Mouse (Mus musculus): Measurements from ENCODE around the gene Hnf4a. TPM values are rescaled to one million over a fixed set of nuclear protein-coding genes. Genes with fewer than 3 reads are reported as not detected.

The Hnf4a gene
- polyA plus RNA-seq, 1 experiment from 2014 or later = not detected

GRCm38 (mm10) chr2:163472466-163472851 is 34.1 kb upstream of the Hnf4a start, which contains the start of gene Fitm2:
TSS of gene Fitm2 (minus strand) at chr2:163472629.
- peak; percentile 92 for ATAC-seq (ENCODE audit: insufficient number of reproducible peaks, low FRiP score, low TSS enrichment, low read depth)

GRCm38 (mm10) chr2:163480191-163480825 is 26.3 kb upstream of the Hnf4a start:
- ATAC-seq (ENCODE audit: insufficient number of reproducible peaks, low FRiP score, low TSS enrichment, low read depth) (no peak), DNase-seq (ENCODE audit: low spot score) (peak; percentile 45)
- no peak overlapping the region for H3K4me2 ChIP-seq (ENCODE audit: low read depth, severe bottlenecking)
- H3K27ac ChIP-seq (replicated peaks; ENCODE audit: low read depth, low read length) = no peak overlapping the region
- no peaks in the 10 kb centered on the region for H3K9me3 ChIP-seq (ENCODE audit: control insufficient read depth, low read length)
- H3K9ac ChIP-seq (ENCODE audit: low read length) = no peak overlapping the region
- H3K4me3 ChIP-seq (ENCODE audit: low read depth, low read length) = no peak overlapping the region
- H3K27me3 ChIP-seq (ENCODE audit: control insufficient read depth, insufficient read depth, low read length) = peaks cover 12% of the 10 kb centered on the region; the same call in 1 of the 2 replicates
- H3K4me1 ChIP-seq (ENCODE audit: control insufficient read depth, insufficient read depth, low read length) = peaks cover 4% of the 10 kb centered on the region; the same call in 1 of the 2 replicates
- WGBS = 47% methylated on average over 18 of the region's 18 CpGs
- H3K36me3 ChIP-seq (ENCODE audit: control insufficient read depth, insufficient read depth, low read length) = no peaks in the 10 kb centered on the region

More at GRCm38 (mm10) chr2:163472466-163472851, 34.1 kb upstream of the Hnf4a start, which contains the start of gene Fitm2:
- Histone ChIP-seq H3K4me3 (ENCODE audit: low read depth, low read length) (peak within 1 kb of the TSS; percentile 83), H3K27me3 (ENCODE audit: control insufficient read depth, insufficient read depth, low read length) (no peaks in the 10 kb centered on the region), H3K4me1 (ENCODE audit: control insufficient read depth, insufficient read depth, low read length) (peaks cover 3% of the 10 kb centered on the region; the same call in 1 of the 2 replicates), H3K9ac (ENCODE audit: low read length) (peak within 1 kb of the TSS; percentile 79), H3K9me3 (ENCODE audit: control insufficient read depth, low read length) (no peaks in the 10 kb centered on the region), H3K27ac (replicated peaks; ENCODE audit: low read depth, low read length) (no peak within 1 kb of the TSS), H3K36me3 (ENCODE audit: control insufficient read depth, insufficient read depth, low read length) (peaks cover 4% of the 10 kb centered on the region; the same call in 1 of the 2 replicates), H3K4me2 (ENCODE audit: low read depth, severe bottlenecking) (peak within 1 kb of the TSS; percentile 88)
- DNase-seq (ENCODE audit: low spot score) = peak; percentile 98
- 0% methylated on average over 30 of the region's 30 CpGs for WGBS

GRCm38 (mm10) chr2:163481539-163482029 is 25.0 kb upstream of the Hnf4a start:
- peak; percentile 35 for ATAC-seq (ENCODE audit: insufficient number of reproducible peaks, low FRiP score, low TSS enrichment, low read depth)
- H3K9me3 ChIP-seq (ENCODE audit: control insufficient read depth, low read length) = no peaks in the 10 kb centered on the region
- WGBS = under 1% methylated on average over 21 of the region's 21 CpGs
- H3K36me3 ChIP-seq (ENCODE audit: control insufficient read depth, insufficient read depth, low read length) = no peaks in the 10 kb centered on the region
- peak overlapping the region; percentile 60 for H3K4me2 ChIP-seq (ENCODE audit: low read depth, severe bottlenecking)
- peaks cover 12% of the 10 kb centered on the region; the same call in 1 of the 2 replicates for H3K27me3 ChIP-seq (ENCODE audit: control insufficient read depth, insufficient read depth, low read length)
- no peak overlapping the region for H3K27ac ChIP-seq (replicated peaks; ENCODE audit: low read depth, low read length)
- peak; percentile 69 for DNase-seq (ENCODE audit: low spot score)
- no peak overlapping the region; the same call in 1 of the 2 replicates for H3K4me3 ChIP-seq (ENCODE audit: low read depth, low read length)
- no peak overlapping the region for H3K9ac ChIP-seq (ENCODE audit: low read length)
- H3K4me1 ChIP-seq (ENCODE audit: control insufficient read depth, insufficient read depth, low read length) = peaks cover 4% of the 10 kb centered on the region; the same call in 1 of the 2 replicates

- Histone ChIP-seq H3K4me1 (ENCODE audit: control insufficient read depth, insufficient read depth, low read length) (no peaks in the 10 kb centered on the region), H3K4me2 (ENCODE audit: low read depth, severe bottlenecking) (no peak overlapping the region), H3K9ac (ENCODE audit: low read length) (no peak overlapping the region), H3K36me3 (ENCODE audit: control insufficient read depth, insufficient read depth, low read length) (no peaks in the 10 kb centered on the region), H3K4me3 (ENCODE audit: low read depth, low read length) (no peak overlapping the region), H3K9me3 (ENCODE audit: control insufficient read depth, low read length) (no peaks in the 10 kb centered on the region), H3K27ac (replicated peaks; ENCODE audit: low read depth, low read length) (no peak overlapping the region), H3K27me3 (ENCODE audit: control insufficient read depth, insufficient read depth, low read length) (no peaks in the 10 kb centered on the region)
- ATAC-seq (ENCODE audit: insufficient number of reproducible peaks, low FRiP score, low TSS enrichment, low read depth) = no peak
- no peak for DNase-seq (ENCODE audit: low spot score)
- WGBS = 91% methylated on average over 3 of the region's 3 CpGs
Measured at GRCm38 (mm10) chr2:163487360-163487759, 19.2 kb upstream of the Hnf4a start.

DNA sequence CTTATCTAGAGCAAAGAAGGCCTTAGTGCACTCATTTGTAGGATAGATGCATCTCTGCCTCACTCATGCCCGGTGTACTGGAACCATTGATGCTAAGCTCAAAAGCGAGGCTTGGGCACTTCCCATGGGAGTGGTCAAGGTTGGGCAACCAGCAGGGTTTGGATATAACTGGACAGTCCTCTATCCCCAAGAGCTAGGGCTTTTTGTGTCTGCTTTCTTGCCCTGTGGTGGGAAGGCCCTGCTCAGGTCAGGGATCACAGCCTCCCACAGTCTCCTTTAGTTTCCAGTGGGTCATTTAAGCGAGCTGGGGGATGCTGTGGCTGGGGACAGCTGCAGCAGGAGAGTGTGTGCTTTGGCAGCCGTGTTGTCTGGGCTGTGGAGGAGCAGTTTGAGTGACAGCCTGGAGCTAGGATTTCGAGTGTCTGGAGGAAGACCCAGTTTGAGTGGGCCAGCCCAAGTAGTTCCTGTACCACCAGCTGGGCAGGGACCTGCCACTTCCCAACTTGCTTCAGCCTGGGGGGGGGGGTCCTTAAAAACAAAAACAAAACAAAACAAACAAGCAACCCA is 16.8 kb upstream of the Hnf4a start:
- ATAC-seq (ENCODE audit: insufficient number of reproducible peaks, low FRiP score, low TSS enrichment, low read depth) = no peak
- H3K4me3 ChIP-seq (ENCODE audit: low read depth, low read length) = no peak overlapping the region
- WGBS = 57% methylated on average over 5 of the region's 5 CpGs
- H3K27me3 ChIP-seq (ENCODE audit: control insufficient read depth, insufficient read depth, low read length) = no peaks in the 10 kb centered on the region
- H3K27ac ChIP-seq (replicated peaks; ENCODE audit: low read depth, low read length) = no peak overlapping the region
- no peak overlapping the region for H3K9ac ChIP-seq (ENCODE audit: low read length)
- H3K36me3 ChIP-seq (ENCODE audit: control insufficient read depth, insufficient read depth, low read length) = no peaks in the 10 kb centered on the region
- no peaks in the 10 kb centered on the region for H3K9me3 ChIP-seq (ENCODE audit: control insufficient read depth, low read length)
- H3K4me2 ChIP-seq (ENCODE audit: low read depth, severe bottlenecking) = no peak overlapping the region
- H3K4me1 ChIP-seq (ENCODE audit: control insufficient read depth, insufficient read depth, low read length) = no peaks in the 10 kb centered on the region
- DNase-seq (ENCODE audit: low spot score) = no peak

DNA sequence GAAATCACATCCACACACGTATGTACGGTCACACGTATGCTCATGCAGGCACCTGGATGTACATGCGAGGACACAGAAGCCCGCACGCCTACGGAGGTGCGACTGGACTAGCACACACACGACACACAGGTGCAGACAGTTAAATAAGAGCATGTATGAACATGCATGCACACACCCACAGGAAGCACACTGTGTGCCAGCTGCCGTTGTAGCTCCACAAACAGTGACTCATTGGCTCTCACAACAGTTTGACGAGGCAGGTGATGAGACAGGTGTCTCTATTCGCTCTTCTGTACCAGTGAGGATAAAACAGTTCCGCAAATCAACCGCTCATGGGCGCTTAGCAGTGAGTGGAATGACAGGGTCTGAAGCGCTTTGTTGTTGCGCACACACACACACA is 16.0 kb upstream of the Hnf4a start:
- Histone ChIP-seq H3K4me3 (ENCODE audit: low read depth, low read length) (no peak overlapping the region), H3K36me3 (ENCODE audit: control insufficient read depth, insufficient read depth, low read length) (no peaks in the 10 kb centered on the region), H3K27me3 (ENCODE audit: control insufficient read depth, insufficient read depth, low read length) (no peaks in the 10 kb centered on the region), H3K4me1 (ENCODE audit: control insufficient read depth, insufficient read depth, low read length) (no peaks in the 10 kb centered on the region), H3K9me3 (ENCODE audit: control insufficient read depth, low read length) (no peaks in the 10 kb centered on the region), H3K27ac (replicated peaks; ENCODE audit: low read depth, low read length) (no peak overlapping the region), H3K4me2 (ENCODE audit: low read depth, severe bottlenecking) (no peak overlapping the region), H3K9ac (ENCODE audit: low read length) (no peak overlapping the region)
- 90% methylated on average over 17 of the region's 17 CpGs for WGBS
- ATAC-seq (ENCODE audit: insufficient number of reproducible peaks, low FRiP score, low TSS enrichment, low read depth) = no peak
- no peak for DNase-seq (ENCODE audit: low spot score)

- Histone ChIP-seq H3K9ac (ENCODE audit: low read length) (no peak overlapping the region), H3K4me1 (ENCODE audit: control insufficient read depth, insufficient read depth, low read length) (no peaks in the 10 kb centered on the region), H3K27me3 (ENCODE audit: control insufficient read depth, insufficient read depth, low read length) (no peaks in the 10 kb centered on the region), H3K4me2 (ENCODE audit: low read depth, severe bottlenecking) (no peak overlapping the region), H3K36me3 (ENCODE audit: control insufficient read depth, insufficient read depth, low read length) (no peaks in the 10 kb centered on the region), H3K27ac (replicated peaks; ENCODE audit: low read depth, low read length) (no peak overlapping the region), H3K9me3 (ENCODE audit: control insufficient read depth, low read length) (no peaks in the 10 kb centered on the region), H3K4me3 (ENCODE audit: low read depth, low read length) (no peak overlapping the region)
- DNase-seq (ENCODE audit: low spot score) (no peak), ATAC-seq (ENCODE audit: insufficient number of reproducible peaks, low FRiP score, low TSS enrichment, low read depth) (no peak)
- 58% methylated on average over 7 of the region's 7 CpGs for WGBS
Measured at GRCm38 (mm10) chr2:163491351-163491750, 15.3 kb upstream of the Hnf4a start.

DNA sequence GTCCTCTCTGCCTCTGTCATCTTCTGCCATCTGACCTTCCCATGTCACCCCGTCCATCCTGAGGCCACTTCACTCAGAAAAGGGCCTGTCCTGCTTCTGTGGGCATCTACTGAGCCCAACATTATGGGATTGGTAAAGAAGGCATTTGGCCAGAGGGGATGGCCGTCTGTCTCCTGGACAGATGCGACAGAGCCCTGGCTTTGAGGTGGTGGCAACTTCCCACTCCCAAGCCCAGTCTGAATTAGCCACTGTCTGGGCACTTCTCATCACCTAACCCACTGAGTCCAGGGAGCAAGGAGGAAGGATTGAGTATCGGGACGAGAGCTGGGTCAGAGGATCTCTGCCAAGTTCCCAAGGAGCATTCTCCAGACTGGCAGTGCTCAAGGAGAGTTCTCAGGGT is 14.6 kb upstream of the Hnf4a start, which contains the start of gene R3hdml:
Gene R3hdml (plus strand): TSS at position 301 of the 400 bp plus-strand sequence.
- Histone ChIP-seq H3K4me2 (ENCODE audit: low read depth, severe bottlenecking) (no peak within 1 kb of the TSS), H3K36me3 (ENCODE audit: control insufficient read depth, insufficient read depth, low read length) (no peaks in the 10 kb centered on the region), H3K27me3 (ENCODE audit: control insufficient read depth, insufficient read depth, low read length) (no peaks in the 10 kb centered on the region), H3K9me3 (ENCODE audit: control insufficient read depth, low read length) (no peaks in the 10 kb centered on the region), H3K9ac (ENCODE audit: low read length) (0 out of 2 replicates have a peak within 1 kb of the TSS, but pooled peaks have one; percentile 7), H3K27ac (replicated peaks; ENCODE audit: low read depth, low read length) (no peak within 1 kb of the TSS), H3K4me1 (ENCODE audit: control insufficient read depth, insufficient read depth, low read length) (no peaks in the 10 kb centered on the region), H3K4me3 (ENCODE audit: low read depth, low read length) (no peak within 1 kb of the TSS)
- 67% methylated on average over 5 of the region's 5 CpGs for WGBS
- DNase-seq (ENCODE audit: low spot score) (no peak), ATAC-seq (ENCODE audit: insufficient number of reproducible peaks, low FRiP score, low TSS enrichment, low read depth) (no peak)

All from limb, embryonic 11.5 days (tissue).